Mouse (Mus musculus) frontal cortex, postnatal 36 days (tissue): ENCODE results near the gene Spi1.

ENCODE experiments used
- DNase-seq, 2 experiments: peaks; one replicate each; pipeline ENCODE4 v3.0.0; 2022; ENCODE audit warnings: low spot score in 2 of 2

Spi1 gene

GRCm38 (mm10) chr2:91125101-91125500 is 42.9 kb downstream of the Spi1 start:
- no peak for DNase-seq

- no peak for DNase-seq
These were observed 46.6 kb downstream of the Spi1 start for GRCm38 (mm10) chr2:91128761-91129160.

- no peak for DNase-seq
These were observed 47.9 kb downstream of the Spi1 start for GRCm38 (mm10) chr2:91130126-91130525.

- DNase-seq = no peak
These were observed 49.1 kb downstream of the Spi1 start for GRCm38 (mm10) chr2:91131251-91131650.

- DNase-seq = no peak
These were observed 49.8 kb downstream of the Spi1 start for GRCm38 (mm10) chr2:91132035-91132434.

- no peak for DNase-seq
These were observed 54.6 kb downstream of the Spi1 start for GRCm38 (mm10) chr2:91136513-91137412.

GRCm38 (mm10) chr2:91137481-91137880 is 55.3 kb downstream of the Spi1 start:
- DNase-seq = no peak

GRCm38 (mm10) chr2:91139311-91139710 is 57.1 kb downstream of the Spi1 start:
- DNase-seq = no peak

GRCm38 (mm10) chr2:91139764-91140163 is 57.6 kb downstream of the Spi1 start:
- no peak for DNase-seq

- DNase-seq = no peak
These were observed 60.7 kb downstream of the Spi1 start for GRCm38 (mm10) chr2:91142920-91143319.

- DNase-seq = no peak
These were observed 61.2 kb downstream of the Spi1 start for GRCm38 (mm10) chr2:91143401-91143800.

GRCm38 (mm10) chr2:91148101-91148500 is 65.9 kb downstream of the Spi1 start:
- no peak for DNase-seq

- no peak for DNase-seq
These were observed 69.1 kb downstream of the Spi1 start for GRCm38 (mm10) chr2:91151331-91151730.

GRCm38 (mm10) chr2:91152885-91153377 is 70.7 kb downstream of the Spi1 start:
- DNase-seq = no peak

GRCm38 (mm10) chr2:91154091-91154490 is 71.9 kb downstream of the Spi1 start:
- DNase-seq = no peak

GRCm38 (mm10) chr2:91157002-91157752 is 75.0 kb downstream of the Spi1 start:
- DNase-seq = no peak

- DNase-seq = no peak
These were observed 78.4 kb downstream of the Spi1 start for GRCm38 (mm10) chr2:91160591-91160990.

- no peak for DNase-seq
These were observed 80.8 kb downstream of the Spi1 start for GRCm38 (mm10) chr2:91162952-91163351.

GRCm38 (mm10) chr2:91163532-91163931 is 81.3 kb downstream of the Spi1 start:
- DNase-seq = no peak

- no peak for DNase-seq
These were observed 82.8 kb downstream of the Spi1 start for GRCm38 (mm10) chr2:91164991-91165390.
